Mouse (Mus musculus) spleen, adult 2 months (tissue): ENCODE results near the gene Hydin. TPM values are rescaled to one million over a fixed set of nuclear protein-coding genes. Genes with fewer than 3 reads are reported as not detected.
"Not testable (repeated sequence)": the region's sequence is repeated elsewhere in the genome, so short reads cannot be mapped to it uniquely, and the experiment has no call there.

ENCODE experiments used
- DNase-seq, 2 experiments: peaks; one replicate each; pipeline versions ENCODE4 v3.0.0 to v3.0.0-alpha.2; 2012 to 2021; ENCODE audit warnings: low spot score in 2 of 2, low read depth in 1 of 2
- H3K27ac ChIP-seq: fragments of 200-500 bp; 2 replicates; pipeline ENCODE4 v1.5.1; 2012; ENCODE audit warnings: low read length, inconsistent platforms; ENCODE audit not compliant: insufficient read depth
- H3K27me3 ChIP-seq: fragments of 200-500 bp; 2 replicates; pipeline ENCODE4 v1.6.1; 2012; ENCODE audit warnings: mild to moderate bottlenecking, moderate library complexity, low read length, inconsistent platforms; ENCODE audit not compliant: control insufficient read depth, insufficient read depth
- H3K36me3 ChIP-seq: fragments of 200-500 bp; 2 replicates; pipeline ENCODE4 v1.6.1; 2012; ENCODE audit warnings: mild to moderate bottlenecking, low read length, inconsistent platforms; ENCODE audit not compliant: control insufficient read depth, insufficient read depth
- H3K4me1 ChIP-seq: fragments of 200-500 bp; 2 replicates; pipeline ENCODE4 v1.6.1; 2011; ENCODE audit warnings: inconsistent platforms; ENCODE audit not compliant: control insufficient read depth, insufficient read depth, insufficient read length
- H3K4me3 ChIP-seq: fragments of 200-500 bp; 2 replicates; pipeline ENCODE4 v1.5.1; 2011; ENCODE audit warnings: mild to moderate bottlenecking, inconsistent platforms; ENCODE audit not compliant: insufficient read depth, insufficient read length; ENCODE audit errors: extremely low read depth
- CTCF ChIP-seq: fragments of 200-500 bp; IDR thresholded peaks from 2 replicates; pipeline ENCODE4 v1.5.1; 2011; ENCODE audit warnings: mild to moderate bottlenecking, inconsistent platforms; ENCODE audit not compliant: insufficient read depth, insufficient read length, insufficient replicate concordance; ENCODE audit errors: extremely low read depth
- POLR2A ChIP-seq: fragments of 200-500 bp; IDR thresholded peaks from 2 replicates; pipeline ENCODE4 v1.6.1; 2011; ENCODE audit warnings: low read depth, low read length, inconsistent platforms
- WGBS: fragments of 180-500 bp; shearing (Covaris S2); methylation state at CpG from one replicate; pipeline ENCODE4 v1.1.7; 2018; 5-methylcytosine and 5-hydroxymethylcytosine counted together
- polyA plus RNA-seq: library from polyadenylated mRNA; depleted of rRNA; stranded (reverse); fragments of >200 nt; gene quantifications from 2 replicates; pipeline ENCODE4 v1.2.3, GENCODE M21; 2012

The Hydin gene
- polyA plus RNA-seq, 1 experiment: 0.01 TPM

DNA sequence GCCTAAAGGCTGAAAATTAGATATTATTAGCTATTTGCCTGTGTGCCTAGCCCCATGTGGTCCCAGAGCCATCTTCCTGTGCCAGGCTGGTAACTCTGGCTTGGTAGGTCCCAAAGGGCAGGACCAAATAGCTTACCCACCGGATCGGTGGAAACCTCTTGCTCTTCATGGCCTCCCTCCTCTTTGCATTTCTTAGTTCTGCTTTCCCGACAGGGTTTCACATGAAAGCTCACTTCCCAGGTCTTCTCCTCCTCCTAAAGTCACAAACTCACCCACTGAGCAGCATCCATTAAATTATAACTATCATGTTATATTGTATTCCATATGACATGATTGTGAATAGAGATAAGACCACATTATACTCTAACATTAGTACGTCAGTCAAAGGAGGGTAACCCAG lies 234.6 kb downstream of the Hydin start:
- Histone ChIP-seq H3K36me3 (no peaks in the 10 kb centered on the region), H3K27me3 (no peaks in the 10 kb centered on the region), H3K4me1 (no peaks in the 10 kb centered on the region), H3K4me3 (no peak overlapping the region), H3K27ac (no peak overlapping the region)
- TF ChIP-seq POLR2A (no peak), CTCF (no peak)
- no peak for DNase-seq
- 77% methylated on average over 4 of the region's 4 CpGs for WGBS

DNA sequence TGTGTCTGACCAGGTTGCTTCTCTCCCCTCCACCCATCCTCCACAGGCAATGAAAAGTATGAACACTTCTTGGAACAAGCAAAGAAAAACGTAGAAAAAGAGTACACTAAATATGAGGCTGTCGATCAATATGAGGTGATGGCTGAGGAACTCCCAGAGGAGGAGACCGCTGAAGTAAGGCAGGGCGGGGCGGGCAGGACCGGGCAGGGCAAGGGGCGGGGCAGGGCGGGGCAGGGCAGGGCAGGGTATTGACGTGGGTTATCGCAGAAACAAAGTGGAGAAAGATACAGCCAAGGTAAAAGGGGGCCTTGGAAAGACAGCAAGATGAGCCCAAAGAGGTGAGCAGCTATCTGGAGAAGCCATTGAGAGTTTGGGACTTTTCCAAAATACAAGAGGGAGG lies 236.1 kb downstream of the Hydin start:
- no peaks in the 10 kb centered on the region for H3K4me1 ChIP-seq
- H3K36me3 ChIP-seq: no peaks in the 10 kb centered on the region
- no peaks in the 10 kb centered on the region for H3K27me3 ChIP-seq
- WGBS: 20% methylated on average over 10 of the region's 10 CpGs
- DNase-seq: no peak
- H3K4me3 ChIP-seq: no peak overlapping the region
- no peak for TF ChIP-seq POLR2A
- TF ChIP-seq CTCF: no peak
- H3K27ac ChIP-seq: no peak overlapping the region

DNA sequence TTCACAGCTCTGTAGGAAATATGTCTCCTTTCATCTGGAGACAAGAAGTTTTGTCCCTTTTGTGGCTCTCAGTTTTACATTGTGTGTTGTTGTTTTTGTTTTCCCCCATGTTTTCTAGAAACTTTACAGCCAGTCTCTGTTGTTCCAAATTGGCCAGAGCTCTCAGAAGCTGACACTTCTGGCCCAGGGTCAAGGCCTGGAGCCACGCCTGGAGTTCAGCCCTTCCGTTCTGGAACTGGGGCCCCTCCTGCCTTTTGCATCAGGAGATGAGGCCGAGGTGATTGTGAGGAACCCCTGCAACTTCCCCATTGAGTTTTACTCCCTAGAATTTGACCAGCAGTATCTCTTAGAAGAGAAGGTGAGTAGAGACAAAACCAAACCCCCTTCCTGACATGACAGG lies 242.0 kb downstream of the Hydin start:
- Histone ChIP-seq H3K4me1 (no peaks in the 10 kb centered on the region), H3K27me3 (no peaks in the 10 kb centered on the region), H3K4me3 (no peak overlapping the region), H3K27ac (no peak overlapping the region), H3K36me3 (no peaks in the 10 kb centered on the region)
- no peak for DNase-seq
- TF ChIP-seq POLR2A (no peak), CTCF (no peak)
- 66% methylated on average over 3 of the region's 3 CpGs for WGBS

DNA sequence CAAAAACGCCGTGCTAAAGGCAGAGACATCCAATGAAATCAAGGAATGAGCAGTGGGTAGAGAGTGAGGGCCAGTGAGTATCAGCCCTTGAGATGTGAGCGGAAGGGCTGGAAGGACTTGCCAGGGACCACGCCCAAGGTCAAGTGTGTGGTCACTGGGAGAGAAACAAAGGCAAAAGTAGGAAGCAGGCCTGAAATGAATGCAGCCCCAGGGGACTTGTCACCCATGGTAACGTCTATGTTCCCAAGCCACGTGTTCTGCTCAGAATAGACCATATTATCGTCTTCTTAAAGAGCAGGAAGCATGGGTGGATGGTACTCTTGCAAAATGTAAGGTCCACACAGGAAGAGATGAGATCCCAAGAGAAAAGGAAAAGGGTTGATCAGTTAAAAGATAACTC lies 253.0 kb downstream of the Hydin start:
- no peak for TF ChIP-seq CTCF
- no peak for TF ChIP-seq POLR2A
- no peaks in the 10 kb centered on the region for H3K36me3 ChIP-seq
- DNase-seq: no peak
- H3K4me1 ChIP-seq: no peaks in the 10 kb centered on the region
- no peak overlapping the region for H3K27ac ChIP-seq
- no peaks in the 10 kb centered on the region for H3K27me3 ChIP-seq
- no peak overlapping the region for H3K4me3 ChIP-seq
- WGBS: 61% methylated on average over 7 of the region's 7 CpGs

DNA sequence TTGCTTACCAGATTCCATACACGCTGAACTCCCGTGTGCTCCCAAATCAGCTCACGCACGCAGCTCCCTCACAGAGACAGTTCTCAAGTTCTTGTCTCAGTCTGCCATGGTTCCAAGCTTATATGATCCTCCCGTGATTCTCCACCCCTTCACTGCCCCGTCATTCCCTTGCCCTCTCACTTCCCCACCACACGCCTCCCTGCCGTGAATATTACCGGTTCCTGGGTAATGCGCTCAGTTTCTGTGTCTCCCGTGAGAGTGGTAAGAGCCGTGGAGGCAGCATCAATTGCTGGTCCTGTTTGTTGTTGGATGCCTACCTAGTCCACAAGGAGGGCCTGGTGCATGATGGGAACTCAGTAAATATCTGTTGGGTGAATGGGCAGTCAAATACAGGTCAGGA lies 255.1 kb downstream of the Hydin start:
- TF ChIP-seq POLR2A: no peak
- TF ChIP-seq CTCF: no peak
- Histone ChIP-seq H3K27ac (no peak overlapping the region), H3K4me1 (no peaks in the 10 kb centered on the region), H3K4me3 (no peak overlapping the region), H3K36me3 (no peaks in the 10 kb centered on the region), H3K27me3 (no peaks in the 10 kb centered on the region)
- 95% methylated on average over 12 of the region's 12 CpGs for WGBS
- no peak for DNase-seq

DNA sequence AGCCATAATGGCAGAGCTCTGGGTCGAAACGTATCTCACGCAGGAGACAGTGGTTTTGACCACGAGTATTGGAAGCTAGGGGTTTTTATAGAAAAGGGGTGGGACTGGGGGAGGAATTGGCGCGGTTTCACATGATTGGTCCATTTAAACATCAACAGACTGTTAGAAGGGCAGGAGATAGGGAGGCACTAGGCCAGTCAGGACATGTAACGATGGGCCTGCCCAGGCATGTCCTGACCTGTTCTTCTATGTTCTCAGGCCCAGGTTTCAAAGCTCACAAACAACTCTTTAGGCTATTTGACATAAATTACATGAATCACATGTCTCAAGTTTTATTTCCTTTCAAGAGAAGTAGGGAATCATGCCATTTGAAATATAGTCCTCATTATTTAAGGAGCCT lies 255.7 kb downstream of the Hydin start:
- H3K27ac ChIP-seq, H3K4me1 ChIP-seq, H3K4me3 ChIP-seq, DNase-seq, H3K27me3 ChIP-seq, H3K36me3 ChIP-seq: not testable (repeated sequence)
- WGBS: 85% methylated on average over 7 of the region's 7 CpGs

DNA sequence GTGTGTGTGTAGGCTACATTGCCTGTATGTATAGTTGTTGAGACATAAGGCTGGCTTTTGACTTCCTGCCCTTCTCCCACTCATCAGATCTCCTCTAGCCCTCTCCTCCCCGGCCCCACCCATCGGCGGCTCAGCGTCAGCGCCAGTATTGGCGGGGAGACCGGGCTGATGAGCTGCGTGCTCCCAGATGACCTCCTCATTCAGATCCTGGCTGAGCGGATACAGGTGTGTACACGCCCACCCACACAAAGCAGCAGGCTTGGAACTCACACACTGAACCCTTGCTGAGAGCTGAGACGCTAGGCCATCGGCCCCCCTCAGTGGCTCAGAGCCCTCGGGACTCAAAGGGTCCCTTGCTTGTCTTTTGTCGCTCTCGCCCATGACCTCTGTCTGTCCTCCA lies 256.2 kb downstream of the Hydin start:
- Histone ChIP-seq H3K27ac (no peak overlapping the region), H3K4me1 (no peaks in the 10 kb centered on the region), H3K27me3 (no peaks in the 10 kb centered on the region), H3K4me3 (no peak overlapping the region), H3K36me3 (no peaks in the 10 kb centered on the region)
- no peak for DNase-seq
- TF ChIP-seq POLR2A (no peak), CTCF (no peak)
- 88% methylated on average over 15 of the region's 15 CpGs for WGBS

DNA sequence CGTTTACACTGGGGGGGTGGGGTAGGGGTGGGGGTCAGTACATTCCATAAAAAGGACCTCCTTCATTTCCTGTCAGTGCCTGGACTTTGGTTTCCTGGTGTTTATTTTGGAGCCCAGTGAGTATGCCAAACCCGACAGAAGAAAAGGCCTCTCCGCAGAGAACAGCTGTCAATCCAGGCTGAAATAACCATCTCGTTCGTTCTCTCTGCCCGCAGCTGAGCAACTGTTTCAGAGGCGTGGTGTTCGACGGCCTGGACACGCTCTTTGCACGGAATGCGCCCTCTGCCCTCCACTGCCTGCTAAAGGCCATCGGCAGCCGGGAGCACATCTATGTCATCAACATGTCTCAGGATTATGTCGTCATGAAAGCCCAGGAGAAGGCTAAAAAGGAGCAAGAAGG lies 258.5 kb downstream of the Hydin start:
- no peaks in the 10 kb centered on the region for H3K27me3 ChIP-seq
- DNase-seq: no peak
- H3K4me3 ChIP-seq: no peak overlapping the region
- no peaks in the 10 kb centered on the region for H3K4me1 ChIP-seq
- WGBS: 61% methylated on average over 15 of the region's 15 CpGs
- no peak for TF ChIP-seq POLR2A
- TF ChIP-seq CTCF: no peak
- no peaks in the 10 kb centered on the region for H3K36me3 ChIP-seq
- no peak overlapping the region for H3K27ac ChIP-seq
